Mouse (Mus musculus) frontal cortex, postnatal 14 days (tissue): ENCODE measurements around the gene Olfr1138.

Experiments used
- DNase-seq, 2 experiments: peaks; one replicate each; pipeline ENCODE4 v3.0.0; 2022; ENCODE audit warnings: low spot score in 2 of 2

The Olfr1138 gene

GRCm38 (mm10) chr2:87739878-87740277 lies at the start of gene Olfr1138:
Gene Olfr1138, minus strand, starts transcription at chr2:87739978.
- DNase-seq = no peak

- DNase-seq = no peak
These were observed 39.4 kb upstream of the Olfr1138 start, which contains the start of gene Olfr152 for GRCm38 (mm10) chr2:87779183-87779582. Gene Olfr152, plus strand, starts transcription at chr2:87779483.

GRCm38 (mm10) chr2:87776143-87776542 lies 36.4 kb upstream of the Olfr1138 start:
- no peak for DNase-seq

GRCm38 (mm10) chr2:87753891-87754290 lies 14.1 kb upstream of the Olfr1138 start, which contains the start of gene Olfr1141:
Gene Olfr1141, minus strand, starts transcription at chr2:87753991.
- DNase-seq = no peak

- no peak for DNase-seq
These were observed 3.7 kb upstream of the Olfr1138 start, which contains the start of gene Olfr1140 for GRCm38 (mm10) chr2:87743452-87743851. Gene Olfr1140, plus strand, starts transcription at chr2:87743752.

- DNase-seq = no peak
These were observed 26.7 kb downstream of the Olfr1138 start, which contains the start of gene Olfr1137 for GRCm38 (mm10) chr2:87713079-87713478. Gene Olfr1137, minus strand, starts transcription at chr2:87713179.

GRCm38 (mm10) chr2:87693847-87694246 lies 45.9 kb downstream of the Olfr1138 start, which contains the start of gene Olfr1136:
Gene Olfr1136, minus strand, starts transcription at chr2:87693947.
- no peak for DNase-seq
